Mouse (Mus musculus) kidney, embryonic 16.5 days (tissue): ENCODE measurements around the gene Fancc. TPM values are rescaled to one million over a fixed set of nuclear protein-coding genes. Genes with fewer than 3 reads are reported as not detected.

Experiments used
- ATAC-seq: fragments of 200-750 bp; cut with Nextera tagmentation; 2 replicates; pipeline ENCODE4 v1.8.0; 2017; ENCODE audit warnings: moderate TSS enrichment; ENCODE audit not compliant: low FRiP score, low TSS enrichment
- H3K27ac ChIP-seq: fragments of 300-500 bp; sonication (generic); 2 replicates; pipeline ENCODE4 v1.5.1; 2014; ENCODE audit warnings: low read length
- H3K27me3 ChIP-seq: fragments of 300-500 bp; sonication (generic); 2 replicates; pipeline ENCODE4 v1.6.1; 2014; ENCODE audit warnings: low read length, control low read depth, mixed read lengths; ENCODE audit not compliant: insufficient read depth
- H3K36me3 ChIP-seq: fragments of 300-500 bp; sonication (generic); 2 replicates; pipeline ENCODE4 v1.6.1; 2014; ENCODE audit warnings: low read length, control low read depth, mixed read lengths; ENCODE audit not compliant: insufficient read depth
- H3K4me1 ChIP-seq: fragments of 300-500 bp; sonication (generic); 2 replicates; pipeline ENCODE4 v1.6.1; 2014; ENCODE audit warnings: low read length, control low read depth, mixed read lengths; ENCODE audit not compliant: insufficient read depth
- H3K4me2 ChIP-seq: fragments of 300-500 bp; sonication (generic); replicated peaks from 2 replicates; pipeline ENCODE4 v1.6.1; 2014; ENCODE audit warnings: low read depth, low read length
- H3K4me3 ChIP-seq: fragments of 300-500 bp; sonication (generic); 2 replicates; pipeline ENCODE4 v1.5.1; 2014; ENCODE audit warnings: mild to moderate bottlenecking, low read length
- H3K9ac ChIP-seq: fragments of 300-500 bp; sonication (generic); replicated peaks from 2 replicates; pipeline ENCODE4 v1.6.1; 2014; ENCODE audit warnings: low read length
- H3K9me3 ChIP-seq: fragments of 300-500 bp; sonication (generic); 2 replicates; pipeline ENCODE4 v1.6.1; 2016; ENCODE audit warnings: low read length, control low read depth
- WGBS: fragments of 180-500 bp; shearing (Covaris S2); extraction: QIAGEN DNeasy Blood & Tissue Kit; methylation state at CpG from one replicate; pipeline ENCODE4 v1.1.7; 2014; 5-methylcytosine and 5-hydroxymethylcytosine counted together
- polyA plus RNA-seq: library from polyadenylated mRNA; unstranded; fragments of >200 nt; fragmentation: Nextera tagmentation; extraction: Ambion mirVana; gene quantifications from 2 replicates; pipeline ENCODE4 v1.2.1, GENCODE M21; 2015

The Fancc gene
- polyA plus RNA-seq, 1 experiment from 2014 or later: 22.2 TPM

DNA sequence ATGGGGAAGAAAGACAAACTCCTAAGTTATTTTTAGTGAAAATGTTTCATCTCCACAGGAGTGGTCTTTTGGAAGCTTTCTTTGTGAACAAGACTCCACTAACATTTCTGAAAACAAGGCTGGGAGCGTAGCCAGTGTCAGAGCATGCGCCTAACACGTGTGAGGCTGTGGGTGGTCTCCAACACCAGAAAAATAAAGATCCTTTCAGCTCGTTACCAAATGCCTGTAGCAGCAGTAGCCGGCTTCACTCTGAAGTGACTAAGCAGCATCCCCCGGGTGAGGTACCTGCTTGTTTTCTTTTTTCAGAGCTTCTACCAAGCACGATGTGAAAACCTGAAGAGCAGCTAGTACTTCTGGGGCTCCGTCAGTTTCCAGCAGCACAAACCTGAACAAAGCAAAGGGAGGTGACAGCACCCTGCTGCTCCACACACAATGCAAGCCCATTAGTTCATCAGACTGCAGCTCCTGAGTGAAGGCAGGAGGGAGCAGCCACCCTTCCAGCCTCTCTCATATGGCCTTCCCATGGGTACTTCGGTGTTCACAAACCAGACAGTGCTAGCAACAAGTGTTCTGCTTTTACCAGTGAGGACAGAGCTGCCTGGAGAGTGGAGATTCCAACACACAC lies 166.7 kb downstream of the Fancc start:
- no peaks in the 10 kb centered on the region for H3K9me3 ChIP-seq
- no peaks in the 10 kb centered on the region for H3K27me3 ChIP-seq
- no peak overlapping the region for H3K4me2 ChIP-seq
- ATAC-seq: no peak
- 38% methylated on average over 9 of the region's 9 CpGs for WGBS
- H3K27ac ChIP-seq: 0 out of 2 replicates have a peak overlapping the region, but pooled peaks have one; percentile 2
- peaks cover 7% of the 10 kb centered on the region; the same call in 1 of the 2 replicates for H3K4me1 ChIP-seq
- H3K36me3 ChIP-seq: no peaks in the 10 kb centered on the region
- H3K4me3 ChIP-seq: no peak overlapping the region
- no peak overlapping the region; the same call in 1 of the 2 replicates for H3K9ac ChIP-seq

GRCm38 (mm10) chr13:63326015-63326414 lies 171.1 kb downstream of the Fancc start:
- WGBS: 83% methylated on average over 2 of the region's 2 CpGs

DNA sequence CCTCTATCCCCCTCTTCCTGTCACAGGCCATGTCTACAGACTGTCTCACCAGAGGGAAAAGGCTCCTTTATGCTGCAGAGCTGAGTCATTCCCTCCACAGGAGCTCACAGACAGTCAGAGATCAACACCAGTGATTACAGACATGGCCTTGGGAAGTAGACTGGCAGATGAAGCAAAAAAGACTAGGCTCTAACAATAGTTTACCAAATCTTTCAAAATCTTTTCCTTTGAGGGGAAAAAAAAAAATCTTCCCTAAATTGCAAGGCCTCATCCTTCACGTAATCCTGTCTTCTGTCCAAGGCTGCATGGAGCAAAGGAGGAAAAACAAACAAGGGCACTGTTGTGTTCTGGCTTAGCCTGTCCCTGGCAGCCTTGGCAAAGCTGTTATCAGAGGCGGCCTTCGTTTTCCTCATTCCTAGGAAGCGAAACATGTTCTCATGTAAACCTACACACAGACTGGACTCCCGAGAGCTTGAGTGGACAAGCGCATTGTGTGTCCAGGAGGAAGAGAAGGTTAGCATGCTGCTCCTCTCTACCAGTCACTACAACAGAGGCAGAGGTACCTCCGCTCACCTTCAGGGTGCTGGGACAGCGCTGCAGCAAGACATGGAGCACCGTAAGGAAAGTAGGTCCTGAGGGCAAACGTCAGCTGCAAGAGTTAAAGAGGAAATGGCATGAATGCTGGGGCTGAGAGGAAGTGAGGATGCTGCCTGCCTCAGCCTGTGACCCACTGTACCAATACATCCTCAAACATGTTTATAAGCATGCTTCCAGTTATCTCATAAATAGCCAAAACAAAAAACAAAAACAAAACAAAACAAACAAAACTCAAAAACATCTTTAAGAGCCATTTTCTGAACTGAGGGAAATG lies 171.9 kb downstream of the Fancc start:
- no peak overlapping the region for H3K9ac ChIP-seq
- no peak for ATAC-seq
- no peaks in the 10 kb centered on the region for H3K36me3 ChIP-seq
- H3K4me1 ChIP-seq: peaks cover 31% of the 10 kb centered on the region
- H3K27me3 ChIP-seq: no peaks in the 10 kb centered on the region
- H3K9me3 ChIP-seq: no peaks in the 10 kb centered on the region
- H3K4me2 ChIP-seq: no peak overlapping the region
- WGBS: 72% methylated on average over 10 of the region's 10 CpGs
- H3K27ac ChIP-seq: peak overlapping the region; percentile 75
- no peak overlapping the region for H3K4me3 ChIP-seq

More at GRCm38 (mm10) chr13:63326015-63326414, 171.1 kb downstream of the Fancc start:
- ATAC-seq: no peak
- Histone ChIP-seq H3K4me2 (no peak overlapping the region), H3K4me3 (no peak overlapping the region), H3K4me1 (peaks cover 32% of the 10 kb centered on the region), H3K27me3 (no peaks in the 10 kb centered on the region), H3K36me3 (no peaks in the 10 kb centered on the region), H3K27ac (no peak overlapping the region), H3K9me3 (no peaks in the 10 kb centered on the region), H3K9ac (no peak overlapping the region)

DNA sequence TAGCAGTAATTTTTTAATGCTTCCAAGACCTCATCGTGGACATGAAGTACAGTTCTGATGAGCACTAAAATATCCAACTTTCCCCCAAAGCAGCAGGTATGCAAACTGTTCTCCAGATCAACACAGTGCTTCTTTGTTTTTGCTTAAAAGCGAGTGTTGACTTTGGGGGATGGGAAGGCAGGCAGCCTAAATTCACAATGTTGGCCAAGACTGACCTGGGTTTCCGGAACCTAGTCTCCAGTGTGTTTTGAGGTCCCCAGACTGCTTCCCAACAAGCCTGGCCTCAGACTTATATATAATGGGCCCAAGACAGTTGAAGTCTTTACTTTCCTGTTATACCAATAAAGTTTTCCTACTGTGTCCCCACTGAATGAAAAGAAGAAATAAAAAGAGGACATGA lies 172.8 kb downstream of the Fancc start:
- Histone ChIP-seq H3K4me2 (no peak overlapping the region), H3K9ac (no peak overlapping the region), H3K4me1 (peaks cover 27% of the 10 kb centered on the region), H3K27ac (peak overlapping the region; percentile 75), H3K36me3 (no peaks in the 10 kb centered on the region), H3K4me3 (no peak overlapping the region), H3K27me3 (no peaks in the 10 kb centered on the region), H3K9me3 (no peaks in the 10 kb centered on the region)
- WGBS: 32% methylated on average over 3 of the region's 3 CpGs
- no peak for ATAC-seq

- Histone ChIP-seq H3K36me3 (no peaks in the 10 kb centered on the region), H3K9me3 (no peaks in the 10 kb centered on the region), H3K4me3 (no peak overlapping the region), H3K4me1 (peaks cover 27% of the 10 kb centered on the region), H3K27me3 (no peaks in the 10 kb centered on the region), H3K4me2 (no peak overlapping the region), H3K9ac (no peak overlapping the region), H3K27ac (peak overlapping the region; percentile 75; the same call in 1 of the 2 replicates)
- no peak for ATAC-seq
- 47% methylated on average over 9 of the region's 9 CpGs for WGBS
These were observed 173.6 kb downstream of the Fancc start for GRCm38 (mm10) chr13:63323286-63324075.

- ATAC-seq: no peak
- H3K27ac ChIP-seq: no peak overlapping the region
These were observed 174.3 kb downstream of the Fancc start for GRCm38 (mm10) chr13:63322756-63323155.

GRCm38 (mm10) chr13:63321689-63322088 lies 175.4 kb downstream of the Fancc start:
- no peaks in the 10 kb centered on the region for H3K9me3 ChIP-seq
- 35% methylated on average over 5 of the region's 5 CpGs for whole genome bisulfite sequencing
- no peaks in the 10 kb centered on the region for H3K36me3 ChIP-seq
- peak; percentile 76 for ATAC-seq
- H3K9ac ChIP-seq: no peak overlapping the region; the same call in 1 of the 2 replicates
- H3K4me3 ChIP-seq: no peak overlapping the region
- peak overlapping the region; percentile 31; the same call in 1 of the 2 replicates for H3K27ac ChIP-seq
- peaks cover 34% of the 10 kb centered on the region for H3K4me1 ChIP-seq
- H3K4me2 ChIP-seq: no peak overlapping the region
- no peaks in the 10 kb centered on the region for H3K27me3 ChIP-seq

More at GRCm38 (mm10) chr13:63322756-63323155, 174.3 kb downstream of the Fancc start:
- Histone ChIP-seq H3K4me2 (no peak overlapping the region), H3K36me3 (no peaks in the 10 kb centered on the region), H3K27me3 (no peaks in the 10 kb centered on the region), H3K9ac (no peak overlapping the region), H3K4me3 (no peak overlapping the region), H3K4me1 (peaks cover 29% of the 10 kb centered on the region), H3K9me3 (no peaks in the 10 kb centered on the region)
- WGBS: 75% methylated on average over 6 of the region's 6 CpGs

DNA sequence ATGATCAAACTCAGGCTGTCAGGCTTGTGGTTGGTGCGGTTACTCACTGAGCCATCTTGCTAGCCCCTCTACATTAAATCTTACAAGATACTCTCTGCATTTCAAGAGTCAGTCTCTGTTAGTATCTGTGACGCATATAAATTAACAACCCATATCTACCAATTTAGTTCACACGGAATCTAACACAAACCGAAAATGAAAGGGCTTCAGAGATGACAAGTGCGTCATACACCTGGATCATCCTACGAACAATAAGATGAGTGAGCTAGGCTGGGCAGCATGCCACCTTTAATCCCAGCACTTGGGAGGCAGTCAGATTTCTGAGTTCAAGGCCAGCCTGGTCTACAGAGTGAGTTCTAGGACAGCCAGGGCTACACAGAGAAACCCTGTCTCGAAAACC lies 177.3 kb downstream of the Fancc start:
- Histone ChIP-seq H3K27ac (no peak overlapping the region), H3K4me3 (no peak overlapping the region), H3K9ac (no peak overlapping the region), H3K27me3 (no peaks in the 10 kb centered on the region), H3K4me1 (peaks cover 35% of the 10 kb centered on the region), H3K36me3 (no peaks in the 10 kb centered on the region), H3K9me3 (no peaks in the 10 kb centered on the region), H3K4me2 (no peak overlapping the region)
- WGBS: 92% methylated on average over 7 of the region's 7 CpGs
- no peak for ATAC-seq

DNA sequence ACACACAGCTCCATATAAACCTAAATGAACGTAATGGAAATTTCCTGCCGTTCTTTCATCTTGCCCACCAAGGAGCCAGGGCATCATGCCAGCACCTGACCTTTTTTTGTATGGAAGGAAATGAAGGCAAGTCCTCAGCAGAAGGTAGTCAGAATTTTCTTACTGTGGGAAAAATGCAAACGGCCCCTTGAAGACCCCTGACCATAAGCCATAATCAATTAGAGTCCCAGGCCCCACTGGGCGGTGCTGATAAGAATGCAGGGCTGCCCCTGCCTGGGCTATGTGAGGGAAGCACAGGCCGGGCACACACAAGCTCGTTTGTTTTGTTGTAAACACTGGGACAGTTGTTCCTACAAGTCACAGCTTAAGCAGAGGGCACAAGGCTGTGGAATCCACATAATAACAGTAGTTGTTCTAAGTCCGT lies 179.4 kb downstream of the Fancc start:
- no peak overlapping the region for H3K4me3 ChIP-seq
- H3K9ac ChIP-seq: no peak overlapping the region
- peaks cover 35% of the 10 kb centered on the region for H3K4me1 ChIP-seq
- H3K9me3 ChIP-seq: no peaks in the 10 kb centered on the region
- 60% methylated on average over 7 of the region's 7 CpGs for WGBS
- H3K36me3 ChIP-seq: no peaks in the 10 kb centered on the region
- no peak for ATAC-seq
- no peaks in the 10 kb centered on the region for H3K27me3 ChIP-seq
- H3K4me2 ChIP-seq: no peak overlapping the region
- no peak overlapping the region for H3K27ac ChIP-seq
